Mouse (Mus musculus): ENCODE results near the gene Fhod1. TPM values are rescaled to one million over a fixed set of nuclear protein-coding genes. Genes with fewer than 3 reads are reported as not detected.

Fhod1 gene
- polyA plus RNA-seq (2015; fragmentation: Nextera tagmentation; extraction: Ambion mirVana), result 0.49 and 1.0 TPM in 2 replicates

DNA sequence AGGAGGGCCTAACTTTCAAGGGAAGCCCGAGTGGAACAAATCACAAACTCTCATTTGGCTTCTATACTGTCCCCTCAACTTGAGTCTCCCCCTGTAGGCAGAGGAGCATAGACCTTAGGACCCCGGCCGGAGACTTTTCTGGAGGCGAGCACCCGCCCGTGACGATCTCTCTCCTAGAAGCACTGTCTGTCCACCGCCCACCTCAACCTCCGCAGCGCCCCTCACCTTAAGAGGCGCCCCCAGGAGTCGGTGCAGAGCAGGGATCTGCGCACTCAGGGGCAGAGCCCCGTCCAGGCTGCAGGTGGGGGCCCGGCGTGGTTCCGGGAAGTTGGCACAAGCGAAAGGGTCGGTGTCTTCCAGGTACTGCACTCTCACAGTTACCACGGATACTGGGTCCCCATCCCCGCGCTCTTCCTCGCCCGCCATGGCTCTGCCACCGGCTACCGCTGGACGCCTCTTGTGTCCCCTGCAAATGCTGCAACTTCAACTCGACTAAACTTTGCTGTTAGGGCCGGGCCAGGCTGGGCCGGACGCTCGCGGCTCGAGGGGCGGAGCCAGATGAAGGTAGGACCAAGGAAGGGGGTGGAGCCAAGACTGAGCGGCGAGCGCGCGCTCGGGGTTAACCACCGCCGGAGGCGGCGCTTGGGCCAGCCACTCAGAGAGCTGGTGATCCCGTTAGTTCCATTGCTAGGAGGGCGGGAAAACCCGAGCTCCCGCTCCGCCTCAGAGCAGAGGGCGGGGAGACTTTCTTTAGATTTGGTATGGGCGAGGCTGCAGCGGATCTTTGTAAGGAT lies at the start of gene Fhod1:
Gene Fhod1 (minus strand): TSS at position 526 of the 794 bp plus-strand sequence.
- H3K4me1 ChIP-seq (ENCODE audit: control insufficient read depth, insufficient read depth, low read length), result peaks cover 14% of the 10 kb centered on the region; the same call in 1 of the 2 replicates
- no peaks in the 10 kb centered on the region for H3K36me3 ChIP-seq (ENCODE audit: control insufficient read depth, insufficient read depth, low read length)
- H3K27me3 ChIP-seq (ENCODE audit: control insufficient read depth, insufficient read depth, low read depth, low read length), result peaks cover 12% of the 10 kb centered on the region; the same call in 1 of the 2 replicates
- peak within 1 kb of the TSS; percentile 67 for H3K4me3 ChIP-seq (ENCODE audit: low read depth, low read length)
- ATAC-seq, result peak; percentile 84
- H3K9me3 ChIP-seq (replicated peaks; ENCODE audit: control insufficient read depth, low read length, poor library complexity, severe bottlenecking), result no peaks in the 10 kb centered on the region
- peak within 1 kb of the TSS; percentile 93 for H3K4me2 ChIP-seq (ENCODE audit: low read length)
- peak within 1 kb of the TSS; percentile 80 for H3K9ac ChIP-seq (ENCODE audit: low read depth, low read length)
- H3K27ac ChIP-seq (ENCODE audit: low read length), result peak within 1 kb of the TSS; percentile 81
- WGBS, result under 1% methylated on average over 53 of the region's 53 CpGs

DNA sequence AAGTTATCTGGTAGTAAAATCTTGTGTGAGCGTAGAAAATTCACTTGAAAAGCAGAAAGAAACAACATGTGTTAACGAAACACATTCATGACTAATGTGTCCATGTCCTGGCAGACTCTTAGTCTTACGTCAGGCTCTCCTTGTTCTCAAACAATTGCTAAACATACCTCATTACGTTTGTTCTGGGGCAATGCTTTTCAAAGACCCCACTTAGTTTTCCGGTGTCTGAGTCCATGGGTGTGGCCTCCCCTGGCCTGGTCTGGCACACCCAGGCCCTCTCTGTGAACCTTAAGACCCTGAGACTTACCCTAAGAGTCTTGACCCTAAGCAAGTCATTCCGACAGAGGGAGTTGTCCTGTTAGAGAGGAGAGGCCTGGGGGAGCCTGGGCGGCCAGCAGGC lies 46.2 kb upstream of the Fhod1 start:
- Histone ChIP-seq H3K27me3 (ENCODE audit: control insufficient read depth, insufficient read depth, low read depth, low read length) (no peaks in the 10 kb centered on the region; the same call in 1 of the 2 replicates), H3K27ac (ENCODE audit: low read length) (no peak overlapping the region), H3K4me2 (ENCODE audit: low read length) (no peak overlapping the region), H3K4me1 (ENCODE audit: control insufficient read depth, insufficient read depth, low read length) (no peaks in the 10 kb centered on the region), H3K36me3 (ENCODE audit: control insufficient read depth, insufficient read depth, low read length) (no peaks in the 10 kb centered on the region), H3K9me3 (replicated peaks; ENCODE audit: control insufficient read depth, low read length, poor library complexity, severe bottlenecking) (no peaks in the 10 kb centered on the region), H3K9ac (ENCODE audit: low read depth, low read length) (no peak overlapping the region), H3K4me3 (ENCODE audit: low read depth, low read length) (no peak overlapping the region)
- no peak for ATAC-seq
- 73% methylated on average over 7 of the region's 7 CpGs for WGBS

DNA sequence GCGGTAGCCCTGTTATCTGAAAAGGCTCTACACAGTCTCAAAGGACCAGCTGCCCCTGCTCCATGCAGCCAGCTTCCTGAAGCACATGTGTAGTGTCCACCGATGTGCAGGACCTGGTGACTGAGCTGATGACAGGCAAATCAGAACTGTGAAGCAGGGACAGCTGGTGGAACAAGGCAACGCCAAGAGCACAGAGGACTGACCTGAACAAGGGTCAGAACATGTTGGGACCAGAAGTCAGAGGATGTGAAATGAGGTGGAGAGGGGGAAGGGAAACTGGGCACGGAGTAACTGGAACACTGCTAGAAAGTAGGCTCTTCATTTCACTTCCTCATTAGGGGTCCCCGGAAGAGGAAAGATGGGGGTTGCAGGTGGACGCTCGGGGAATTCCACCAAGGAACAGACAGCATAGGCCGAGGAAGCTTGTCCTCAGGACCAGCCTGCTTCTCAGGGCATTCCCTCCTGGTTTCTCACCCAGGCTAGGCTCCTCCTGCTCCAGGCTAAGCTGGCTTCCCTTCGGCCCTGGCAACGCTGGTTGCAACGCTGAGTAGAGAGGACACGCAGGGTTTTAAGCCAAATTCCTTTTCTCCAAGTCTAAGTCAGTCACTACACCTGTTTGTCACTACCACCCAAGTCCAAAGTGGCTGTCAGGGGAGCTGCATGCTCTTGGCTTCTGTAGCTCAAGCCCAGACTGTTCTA lies 45.5 kb upstream of the Fhod1 start:
- no peak overlapping the region for H3K27ac ChIP-seq (ENCODE audit: low read length)
- H3K27me3 ChIP-seq (ENCODE audit: control insufficient read depth, insufficient read depth, low read depth, low read length), result no peaks in the 10 kb centered on the region; the same call in 1 of the 2 replicates
- no peaks in the 10 kb centered on the region for H3K4me1 ChIP-seq (ENCODE audit: control insufficient read depth, insufficient read depth, low read length)
- H3K36me3 ChIP-seq (ENCODE audit: control insufficient read depth, insufficient read depth, low read length), result no peaks in the 10 kb centered on the region
- ATAC-seq, result no peak
- H3K4me3 ChIP-seq (ENCODE audit: low read depth, low read length), result no peak overlapping the region
- H3K4me2 ChIP-seq (ENCODE audit: low read length), result no peak overlapping the region
- 89% methylated on average over 12 of the region's 12 CpGs for WGBS
- no peak overlapping the region for H3K9ac ChIP-seq (ENCODE audit: low read depth, low read length)
- H3K9me3 ChIP-seq (replicated peaks; ENCODE audit: control insufficient read depth, low read length, poor library complexity, severe bottlenecking), result no peaks in the 10 kb centered on the region

DNA sequence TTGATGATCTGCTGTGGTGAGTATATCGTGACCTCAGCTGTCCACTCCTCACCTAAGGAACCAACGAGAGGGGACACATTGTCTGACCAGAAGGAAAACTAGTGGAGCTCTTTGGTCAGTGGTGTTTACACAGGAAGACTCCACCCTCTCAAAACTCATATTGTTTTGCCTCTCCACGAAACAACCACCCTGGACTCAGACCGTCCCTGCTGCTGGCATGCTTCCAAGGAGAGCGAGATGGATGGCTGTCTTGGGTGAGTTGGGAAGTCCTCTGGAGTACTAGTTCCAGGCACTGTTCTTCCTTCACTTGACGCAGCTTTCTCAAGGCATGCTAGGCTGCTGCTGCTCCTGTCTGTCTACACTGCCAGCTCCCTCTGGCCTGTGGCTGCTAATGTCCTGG lies 41.3 kb upstream of the Fhod1 start:
- H3K36me3 ChIP-seq (ENCODE audit: control insufficient read depth, insufficient read depth, low read length), result no peaks in the 10 kb centered on the region
- H3K4me3 ChIP-seq (ENCODE audit: low read depth, low read length), result no peak overlapping the region
- ATAC-seq, result no peak
- no peaks in the 10 kb centered on the region for H3K4me1 ChIP-seq (ENCODE audit: control insufficient read depth, insufficient read depth, low read length)
- 77% methylated on average over 6 of the region's 6 CpGs for WGBS
- no peaks in the 10 kb centered on the region for H3K9me3 ChIP-seq (replicated peaks; ENCODE audit: control insufficient read depth, low read length, poor library complexity, severe bottlenecking)
- H3K27me3 ChIP-seq (ENCODE audit: control insufficient read depth, insufficient read depth, low read depth, low read length), result no peaks in the 10 kb centered on the region
- H3K9ac ChIP-seq (ENCODE audit: low read depth, low read length), result no peak overlapping the region
- H3K4me2 ChIP-seq (ENCODE audit: low read length), result no peak overlapping the region
- no peak overlapping the region for H3K27ac ChIP-seq (ENCODE audit: low read length)

DNA sequence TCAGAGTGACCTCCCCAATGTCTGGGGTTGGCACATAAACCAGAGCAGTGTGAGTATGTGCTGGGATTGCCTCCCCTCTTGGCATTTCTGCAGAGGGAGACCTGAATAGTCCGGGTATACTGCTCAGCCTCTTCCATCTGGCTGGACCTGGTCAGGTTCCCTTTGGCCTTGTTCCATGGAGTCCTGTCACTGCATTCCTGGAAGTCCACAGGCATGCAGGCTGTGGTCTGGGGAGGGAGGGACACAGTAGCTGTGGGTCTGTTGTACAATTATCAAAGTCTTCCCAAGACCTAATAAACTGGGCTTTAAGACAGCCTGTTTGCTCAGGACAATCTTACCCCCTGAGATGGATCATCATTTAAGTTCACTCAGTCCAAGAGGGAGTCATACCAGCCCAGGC lies 39.4 kb upstream of the Fhod1 start:
- WGBS, result 71% methylated on average over 1 of the region's 1 CpGs
- Histone ChIP-seq H3K36me3 (ENCODE audit: control insufficient read depth, insufficient read depth, low read length) (no peaks in the 10 kb centered on the region), H3K9me3 (replicated peaks; ENCODE audit: control insufficient read depth, low read length, poor library complexity, severe bottlenecking) (no peaks in the 10 kb centered on the region), H3K27me3 (ENCODE audit: control insufficient read depth, insufficient read depth, low read depth, low read length) (no peaks in the 10 kb centered on the region), H3K4me3 (ENCODE audit: low read depth, low read length) (no peak overlapping the region), H3K9ac (ENCODE audit: low read depth, low read length) (no peak overlapping the region), H3K4me2 (ENCODE audit: low read length) (no peak overlapping the region), H3K27ac (ENCODE audit: low read length) (no peak overlapping the region), H3K4me1 (ENCODE audit: control insufficient read depth, insufficient read depth, low read length) (no peaks in the 10 kb centered on the region)
- no peak for ATAC-seq

DNA sequence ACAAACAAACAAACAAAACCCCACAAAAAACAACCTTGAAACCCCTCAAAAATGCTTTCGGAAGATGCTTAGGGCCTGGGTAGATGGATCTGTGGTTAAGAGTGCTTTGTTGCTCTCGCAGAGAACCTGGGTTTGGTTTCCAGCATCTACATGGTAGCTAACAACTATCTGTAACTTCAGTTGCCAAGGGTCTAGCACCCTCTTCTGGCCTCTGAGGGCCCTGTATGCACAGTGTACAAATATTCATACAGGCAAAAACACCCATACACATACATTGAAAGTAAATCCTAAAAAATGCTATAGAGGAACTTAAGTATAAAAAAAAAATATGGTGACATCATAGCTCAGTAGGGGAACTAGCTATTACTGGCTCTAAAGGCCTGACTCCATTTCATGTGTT lies 36.3 kb upstream of the Fhod1 start:
- Histone ChIP-seq H3K4me3 (ENCODE audit: low read depth, low read length) (no peak overlapping the region), H3K4me2 (ENCODE audit: low read length) (no peak overlapping the region), H3K4me1 (ENCODE audit: control insufficient read depth, insufficient read depth, low read length) (no peaks in the 10 kb centered on the region), H3K9ac (ENCODE audit: low read depth, low read length) (no peak overlapping the region), H3K27me3 (ENCODE audit: control insufficient read depth, insufficient read depth, low read depth, low read length) (no peaks in the 10 kb centered on the region), H3K36me3 (ENCODE audit: control insufficient read depth, insufficient read depth, low read length) (no peaks in the 10 kb centered on the region), H3K9me3 (replicated peaks; ENCODE audit: control insufficient read depth, low read length, poor library complexity, severe bottlenecking) (no peaks in the 10 kb centered on the region), H3K27ac (ENCODE audit: low read length) (no peak overlapping the region)
- ATAC-seq, result no peak
- 95% methylated on average over 2 of the region's 2 CpGs for WGBS

DNA sequence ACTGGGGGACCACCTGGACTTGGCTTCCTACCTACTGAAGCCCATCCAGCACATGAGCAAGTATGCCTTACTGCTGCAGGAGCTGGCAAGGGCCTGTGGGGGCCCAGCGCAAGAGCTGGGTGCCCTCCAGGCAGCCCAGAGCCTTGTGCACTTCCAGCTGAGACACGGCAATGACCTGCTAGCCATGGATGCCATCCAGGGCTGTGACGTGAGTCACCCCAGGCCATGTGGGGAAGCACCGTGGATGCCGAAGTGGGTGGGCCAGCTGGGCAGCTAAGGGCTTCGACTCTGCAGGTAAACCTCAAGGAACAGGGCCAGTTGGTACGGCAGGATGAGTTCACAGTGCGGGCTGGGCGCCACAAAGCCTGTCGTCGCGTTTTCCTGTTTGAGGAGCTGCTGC lies 32.6 kb upstream of the Fhod1 start:
- H3K4me1 ChIP-seq (ENCODE audit: control insufficient read depth, insufficient read depth, low read length), result peaks cover 4% of the 10 kb centered on the region; the same call in 1 of the 2 replicates
- 87% methylated on average over 12 of the region's 12 CpGs for WGBS
- H3K36me3 ChIP-seq (ENCODE audit: control insufficient read depth, insufficient read depth, low read length), result no peaks in the 10 kb centered on the region
- no peak overlapping the region for H3K27ac ChIP-seq (ENCODE audit: low read length)
- H3K4me3 ChIP-seq (ENCODE audit: low read depth, low read length), result no peak overlapping the region
- no peak overlapping the region for H3K9ac ChIP-seq (ENCODE audit: low read depth, low read length)
- no peaks in the 10 kb centered on the region for H3K27me3 ChIP-seq (ENCODE audit: control insufficient read depth, insufficient read depth, low read depth, low read length)
- no peak for ATAC-seq
- H3K4me2 ChIP-seq (ENCODE audit: low read length), result no peak overlapping the region
- H3K9me3 ChIP-seq (replicated peaks; ENCODE audit: control insufficient read depth, low read length, poor library complexity, severe bottlenecking), result no peaks in the 10 kb centered on the region

DNA sequence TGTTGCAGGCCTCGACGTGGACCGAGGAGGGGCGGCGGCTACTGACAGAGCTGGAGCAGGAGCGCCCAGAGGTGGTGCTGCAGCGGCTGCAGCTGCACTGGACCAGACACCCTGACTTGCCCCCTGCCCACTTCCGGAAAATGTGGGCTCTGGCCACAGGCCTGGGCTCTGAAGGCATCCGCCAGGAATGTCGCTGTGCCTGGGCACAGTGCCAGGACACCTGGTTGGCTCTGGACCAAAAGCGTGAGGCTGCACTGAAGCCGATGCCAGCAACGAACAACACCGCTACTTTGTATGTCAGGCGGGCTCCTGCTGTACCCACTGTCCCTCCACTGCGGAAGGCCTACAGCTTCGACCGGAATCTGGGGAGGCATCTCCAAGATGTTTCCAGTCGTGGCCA lies 30.9 kb upstream of the Fhod1 start:
- H3K4me3 ChIP-seq (ENCODE audit: low read depth, low read length), result no peak overlapping the region
- WGBS, result 66% methylated on average over 19 of the region's 19 CpGs
- no peak for ATAC-seq
- no peak overlapping the region for H3K4me2 ChIP-seq (ENCODE audit: low read length)
- H3K9me3 ChIP-seq (replicated peaks; ENCODE audit: control insufficient read depth, low read length, poor library complexity, severe bottlenecking), result peaks cover 3% of the 10 kb centered on the region
- no peaks in the 10 kb centered on the region for H3K36me3 ChIP-seq (ENCODE audit: control insufficient read depth, insufficient read depth, low read length)
- H3K4me1 ChIP-seq (ENCODE audit: control insufficient read depth, insufficient read depth, low read length), result peaks cover 6% of the 10 kb centered on the region; the same call in 1 of the 2 replicates
- H3K9ac ChIP-seq (ENCODE audit: low read depth, low read length), result no peak overlapping the region
- H3K27me3 ChIP-seq (ENCODE audit: control insufficient read depth, insufficient read depth, low read depth, low read length), result no peaks in the 10 kb centered on the region
- H3K27ac ChIP-seq (ENCODE audit: low read length), result no peak overlapping the region

DNA sequence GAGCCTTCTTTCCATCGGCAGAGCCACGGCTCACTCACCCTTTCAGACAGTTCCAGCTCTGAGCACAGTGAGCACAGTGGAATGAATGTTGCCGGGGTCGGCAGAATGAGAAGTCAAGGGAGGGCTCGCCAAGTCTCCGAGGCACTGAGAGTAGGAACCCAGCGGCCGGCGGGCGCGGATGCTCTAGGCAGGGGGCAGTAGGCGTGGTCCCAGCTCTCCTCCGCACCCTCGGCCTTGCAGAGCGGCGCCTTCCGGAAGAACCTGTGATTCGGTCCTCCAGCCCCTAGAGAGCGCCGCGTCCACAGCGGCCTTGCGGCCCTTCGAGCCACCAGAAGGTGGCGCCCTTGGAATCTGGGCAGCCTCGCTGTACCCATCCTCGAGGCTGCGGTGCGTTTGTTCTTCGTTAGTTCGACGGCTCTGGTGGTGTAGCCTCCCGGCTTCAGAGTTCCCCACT lies 26.8 kb upstream of the Fhod1 start:
- Histone ChIP-seq H3K4me3 (ENCODE audit: low read depth, low read length) (0 out of 2 replicates have a peak overlapping the region, but pooled peaks have one; percentile 2), H3K4me2 (ENCODE audit: low read length) (peak overlapping the region; percentile 49), H3K27me3 (ENCODE audit: control insufficient read depth, insufficient read depth, low read depth, low read length) (no peaks in the 10 kb centered on the region), H3K27ac (ENCODE audit: low read length) (no peak overlapping the region), H3K36me3 (ENCODE audit: control insufficient read depth, insufficient read depth, low read length) (0 out of 2 replicates have a peak, but pooled peaks cover 2% of the 10 kb centered on the region), H3K9ac (ENCODE audit: low read depth, low read length) (no peak overlapping the region; the same call in 1 of the 2 replicates), H3K4me1 (ENCODE audit: control insufficient read depth, insufficient read depth, low read length) (peaks cover 6% of the 10 kb centered on the region; the same call in 1 of the 2 replicates), H3K9me3 (replicated peaks; ENCODE audit: control insufficient read depth, low read length, poor library complexity, severe bottlenecking) (peaks cover 3% of the 10 kb centered on the region)
- ATAC-seq, result no peak
- WGBS, result 29% methylated on average over 31 of the region's 33 CpGs
